Mouse (Mus musculus): ENCODE measurements around the gene Jund.

The Jund gene

GRCm38 (mm10) chr8:70725792-70726447, 27.2 kb downstream of the Jund start:
- no peak for DNase-seq (ENCODE audit: low spot score in 2 of 2)

GRCm38 (mm10) chr8:70726721-70727120, 28.0 kb downstream of the Jund start:
- DNase-seq (ENCODE audit: low spot score in 2 of 2) = no peak

GRCm38 (mm10) chr8:70729808-70730475, 31.2 kb downstream of the Jund start:
- no peak for DNase-seq (ENCODE audit: low spot score in 2 of 2)

- no peak for DNase-seq (ENCODE audit: low spot score in 2 of 2)
These were observed 32.2 kb downstream of the Jund start for GRCm38 (mm10) chr8:70730956-70731355.

- no peak for DNase-seq (ENCODE audit: low spot score in 2 of 2)
These were observed 39.0 kb downstream of the Jund start for GRCm38 (mm10) chr8:70737705-70738104.

GRCm38 (mm10) chr8:70738211-70738610, 39.5 kb downstream of the Jund start:
- DNase-seq (ENCODE audit: low spot score in 2 of 2) = no peak

GRCm38 (mm10) chr8:70741661-70742060, 42.9 kb downstream of the Jund start:
- no peak for DNase-seq (ENCODE audit: low spot score in 2 of 2)

- no peak for DNase-seq (ENCODE audit: low spot score in 2 of 2)
These were observed 43.4 kb downstream of the Jund start for GRCm38 (mm10) chr8:70742176-70742575.

- DNase-seq (ENCODE audit: low spot score in 2 of 2) = no peak
These were observed 44.4 kb downstream of the Jund start for GRCm38 (mm10) chr8:70742981-70743655.

- no peak for DNase-seq (ENCODE audit: low spot score in 2 of 2)
These were observed 45.2 kb downstream of the Jund start for GRCm38 (mm10) chr8:70743656-70744590.

GRCm38 (mm10) chr8:70744806-70745205, 46.1 kb downstream of the Jund start:
- no peak for DNase-seq (ENCODE audit: low spot score in 2 of 2)

GRCm38 (mm10) chr8:70745691-70746220, 47.0 kb downstream of the Jund start:
- no peak for DNase-seq (ENCODE audit: low spot score in 2 of 2)

GRCm38 (mm10) chr8:70746676-70747075, 47.9 kb downstream of the Jund start:
- DNase-seq (ENCODE audit: low spot score in 2 of 2) = no peak

GRCm38 (mm10) chr8:70747211-70747890, 48.6 kb downstream of the Jund start:
- no peak for DNase-seq (ENCODE audit: low spot score in 2 of 2)

- no peak for DNase-seq (ENCODE audit: low spot score in 2 of 2)
These were observed 49.7 kb downstream of the Jund start for GRCm38 (mm10) chr8:70748246-70749096.

GRCm38 (mm10) chr8:70749097-70749674, 50.4 kb downstream of the Jund start:
- no peak for DNase-seq (ENCODE audit: low spot score in 2 of 2)
